Mouse (Mus musculus) forebrain, embryonic 11.5 days (tissue): ENCODE data around the gene Rps27rt. TPM values are rescaled to one million over a fixed set of nuclear protein-coding genes. Genes with fewer than 3 reads are reported as not detected.
A peak's percentile ranks its signal among the peaks of the same experiment; 100 is the strongest.
"Not testable (repeated sequence)": the region's sequence is repeated elsewhere in the genome, so short reads cannot be mapped to it uniquely, and the experiment has no call there.

Experiments
- ATAC-seq: fragments of 200-750 bp; cut with Nextera tagmentation; replicated peaks from 2 replicates; pipeline ENCODE4 v1.8.0; 2017; ENCODE audit warnings: moderate TSS enrichment; ENCODE audit not compliant: low FRiP score
- DNase-seq: peaks from one replicate; pipeline ENCODE4 v3.0.0-alpha.2; 2017; ENCODE audit warnings: low spot score
- H3K27ac ChIP-seq: fragments of 300-500 bp; sonication (generic); 2 replicates; pipeline ENCODE4 v1.5.1; 2014; ENCODE audit warnings: low read depth, low read length
- H3K27me3 ChIP-seq: fragments of 300-500 bp; sonication (generic); 2 replicates; pipeline ENCODE4 v1.6.1; 2014; ENCODE audit warnings: mild to moderate bottlenecking, low read length, mixed read lengths; ENCODE audit not compliant: control insufficient read depth, insufficient read depth
- H3K36me3 ChIP-seq: fragments of 300-500 bp; sonication (generic); 2 replicates; pipeline ENCODE4 v1.6.1; 2014; ENCODE audit warnings: mild to moderate bottlenecking, low read length, moderate library complexity, mixed read lengths; ENCODE audit not compliant: control insufficient read depth, insufficient read depth
- H3K4me1 ChIP-seq: fragments of 300-500 bp; sonication (generic); replicated peaks from 2 replicates; pipeline ENCODE4 v1.6.1; 2014; ENCODE audit warnings: low read length, mixed read lengths; ENCODE audit not compliant: control insufficient read depth, insufficient read depth
- H3K4me2 ChIP-seq: fragments of 300-500 bp; sonication (generic); 2 replicates; pipeline ENCODE4 v1.6.1; 2014; ENCODE audit warnings: low read depth, mild to moderate bottlenecking, low read length, moderate library complexity, mixed read lengths; ENCODE audit not compliant: severe bottlenecking
- H3K4me3 ChIP-seq: fragments of 300-500 bp; sonication (generic); 2 replicates; pipeline ENCODE4 v1.5.1; 2014; ENCODE audit warnings: low read depth, low read length
- H3K9ac ChIP-seq: fragments of 300-500 bp; sonication (generic); 2 replicates; pipeline ENCODE4 v1.6.1; 2014; ENCODE audit warnings: low read length
- H3K9me3 ChIP-seq: fragments of 300-500 bp; sonication (generic); 2 replicates; pipeline ENCODE4 v1.6.1; 2016; ENCODE audit warnings: low read length, mixed read lengths; ENCODE audit not compliant: control insufficient read depth
- WGBS: fragments of 180-500 bp; shearing (Covaris S2); extraction: QIAGEN DNeasy Blood & Tissue Kit; methylation state at CpG from one replicate; pipeline ENCODE4 v1.1.7; 2014; 5-methylcytosine and 5-hydroxymethylcytosine counted together
- polyA plus RNA-seq: library from polyadenylated mRNA; unstranded; fragments of >200 nt; fragmentation: Nextera tagmentation; extraction: Ambion mirVana; gene quantifications from 2 replicates; pipeline ENCODE4 v1.2.1, GENCODE M21; 2014

Rps27rt gene
- polyA plus RNA-seq, 1 experiment from 2014 or later, result 355 TPM

DNA sequence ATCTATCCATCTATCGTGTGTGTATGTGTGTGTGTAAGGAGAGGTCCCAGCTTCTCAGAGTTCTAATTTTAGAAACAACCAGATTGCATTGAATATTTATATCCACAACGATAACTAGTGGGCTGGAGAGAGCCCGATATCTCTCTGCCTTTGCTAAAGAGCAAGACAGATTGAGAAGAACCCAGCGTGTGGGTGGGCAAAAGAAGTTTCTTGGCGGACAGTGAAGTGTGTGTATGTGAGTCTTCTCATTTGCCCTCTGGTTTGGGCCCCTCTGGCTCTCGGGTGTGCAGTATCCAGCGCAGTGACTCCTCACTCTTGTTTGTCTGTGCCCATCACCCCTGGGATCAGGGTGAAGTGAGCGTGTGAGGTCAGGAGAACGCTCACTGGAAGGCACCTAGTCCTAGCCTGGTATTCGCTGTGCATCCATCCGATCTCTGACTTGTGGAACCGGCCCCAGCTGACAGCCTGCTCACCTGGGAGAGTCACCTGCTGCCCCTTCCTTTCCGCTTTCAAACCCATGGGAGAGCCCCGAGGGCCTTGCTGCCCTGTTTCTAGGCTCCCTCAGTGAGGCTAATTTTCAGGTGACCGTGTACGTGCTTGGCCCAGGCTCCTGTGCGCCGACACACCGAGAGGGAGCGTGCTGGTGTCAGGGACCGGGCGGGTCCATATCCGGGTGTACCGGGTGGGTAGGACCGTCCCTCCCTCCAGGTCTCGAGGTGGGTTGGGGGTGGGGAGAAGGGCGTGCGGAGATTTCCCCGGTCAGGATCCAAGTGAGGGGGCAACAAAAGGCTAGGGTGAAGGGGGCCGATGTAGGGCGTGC, 4.9 kb downstream of the Rps27rt start:
- WGBS, result 6% methylated on average over 31 of the region's 31 CpGs
- ATAC-seq (peak; percentile 31; the same call in 1 of the 2 replicates), DNase-seq (no peak)
- Histone ChIP-seq H3K4me3 (peak overlapping the region; percentile 66), H3K4me2 (peak overlapping the region; percentile 93), H3K9me3 (no peaks in the 10 kb centered on the region), H3K4me1 (peaks cover 3% of the 10 kb centered on the region; the same call in 1 of the 2 replicates), H3K36me3 (no peaks in the 10 kb centered on the region), H3K27ac (no peak overlapping the region), H3K9ac (peak overlapping the region; percentile 77), H3K27me3 (peaks cover 3% of the 10 kb centered on the region; the same call in 1 of the 2 replicates)

DNA sequence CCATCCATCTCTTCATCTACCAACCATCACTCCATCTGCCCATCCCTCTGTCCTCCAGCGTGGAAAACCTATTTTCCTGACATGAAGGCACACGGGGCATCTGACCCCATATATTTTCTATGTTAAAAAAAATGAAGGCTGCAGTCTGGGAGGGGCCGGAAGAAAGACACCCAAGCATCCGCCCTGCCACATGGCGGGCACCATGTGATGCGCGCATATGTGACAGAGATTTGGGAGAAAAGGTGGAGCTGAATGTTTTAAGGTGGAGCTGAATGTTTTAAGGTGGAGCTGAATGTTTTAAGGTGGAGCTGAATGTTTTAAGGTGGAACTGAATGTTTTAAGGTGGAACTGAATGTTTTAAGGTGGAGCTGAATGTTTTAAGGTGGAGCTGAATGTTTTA, 16.3 kb downstream of the Rps27rt start:
- H3K9me3 ChIP-seq, DNase-seq, H3K4me2 ChIP-seq, H3K4me3 ChIP-seq, H3K9ac ChIP-seq, H3K27ac ChIP-seq, H3K36me3 ChIP-seq, H3K27me3 ChIP-seq, ATAC-seq, H3K4me1 ChIP-seq: not testable (repeated sequence)
- 87% methylated on average over 7 of the region's 7 CpGs for WGBS

DNA sequence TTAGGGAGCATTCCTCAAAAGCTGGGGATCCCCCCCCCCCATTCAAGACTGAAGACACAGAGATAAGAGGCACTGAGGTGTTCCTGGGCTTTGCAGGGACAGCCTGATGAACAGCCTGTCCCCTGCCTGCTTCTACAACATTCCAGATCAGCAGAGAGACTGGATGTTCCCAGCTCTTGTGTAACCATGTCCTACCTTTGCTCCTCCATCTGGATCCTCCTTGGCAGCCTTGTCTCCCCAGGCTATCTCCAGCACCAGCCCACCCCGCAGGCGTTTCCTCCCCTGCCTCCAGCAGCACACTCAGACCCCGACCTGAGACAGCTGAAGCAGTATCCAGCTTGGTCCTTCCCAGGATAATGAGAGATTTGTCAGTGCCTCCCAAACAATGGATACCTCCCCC, 18.4 kb downstream of the Rps27rt start:
- no peak overlapping the region for H3K9ac ChIP-seq
- H3K36me3 ChIP-seq, result no peaks in the 10 kb centered on the region
- no peaks in the 10 kb centered on the region for H3K4me1 ChIP-seq
- no peaks in the 10 kb centered on the region for H3K9me3 ChIP-seq
- H3K27ac ChIP-seq, result no peak overlapping the region
- ATAC-seq (no peak), DNase-seq (no peak)
- no peak overlapping the region for H3K4me2 ChIP-seq
- H3K4me3 ChIP-seq, result no peak overlapping the region
- H3K27me3 ChIP-seq, result no peaks in the 10 kb centered on the region
- WGBS, result 73% methylated on average over 3 of the region's 3 CpGs

DNA sequence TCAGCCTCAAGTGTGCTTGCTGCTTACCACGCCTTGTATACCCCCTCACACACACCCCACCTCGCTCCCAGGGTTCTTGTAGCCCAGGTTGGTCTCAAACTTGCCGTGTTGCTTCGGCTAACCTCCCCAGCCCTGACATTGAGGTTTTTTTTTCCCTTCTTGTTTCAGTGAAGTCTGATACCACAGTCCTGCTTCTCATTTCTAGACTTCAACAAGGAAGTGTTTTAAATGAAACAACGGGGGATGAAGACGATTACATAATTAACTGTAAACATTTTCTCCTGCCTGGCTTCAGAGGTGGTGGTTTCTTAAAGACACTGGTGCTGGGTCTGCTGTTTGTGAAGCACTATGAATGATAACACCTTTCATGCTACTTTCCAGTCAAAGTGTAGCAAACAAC, 21.7 kb downstream of the Rps27rt start:
- Histone ChIP-seq H3K9ac (no peak overlapping the region), H3K27ac (no peak overlapping the region), H3K9me3 (no peaks in the 10 kb centered on the region), H3K36me3 (no peaks in the 10 kb centered on the region), H3K4me2 (no peak overlapping the region), H3K27me3 (no peaks in the 10 kb centered on the region), H3K4me1 (no peaks in the 10 kb centered on the region), H3K4me3 (no peak overlapping the region)
- no peak for DNase-seq
- ATAC-seq, result no peak
- 86% methylated on average over 6 of the region's 6 CpGs for WGBS

DNA sequence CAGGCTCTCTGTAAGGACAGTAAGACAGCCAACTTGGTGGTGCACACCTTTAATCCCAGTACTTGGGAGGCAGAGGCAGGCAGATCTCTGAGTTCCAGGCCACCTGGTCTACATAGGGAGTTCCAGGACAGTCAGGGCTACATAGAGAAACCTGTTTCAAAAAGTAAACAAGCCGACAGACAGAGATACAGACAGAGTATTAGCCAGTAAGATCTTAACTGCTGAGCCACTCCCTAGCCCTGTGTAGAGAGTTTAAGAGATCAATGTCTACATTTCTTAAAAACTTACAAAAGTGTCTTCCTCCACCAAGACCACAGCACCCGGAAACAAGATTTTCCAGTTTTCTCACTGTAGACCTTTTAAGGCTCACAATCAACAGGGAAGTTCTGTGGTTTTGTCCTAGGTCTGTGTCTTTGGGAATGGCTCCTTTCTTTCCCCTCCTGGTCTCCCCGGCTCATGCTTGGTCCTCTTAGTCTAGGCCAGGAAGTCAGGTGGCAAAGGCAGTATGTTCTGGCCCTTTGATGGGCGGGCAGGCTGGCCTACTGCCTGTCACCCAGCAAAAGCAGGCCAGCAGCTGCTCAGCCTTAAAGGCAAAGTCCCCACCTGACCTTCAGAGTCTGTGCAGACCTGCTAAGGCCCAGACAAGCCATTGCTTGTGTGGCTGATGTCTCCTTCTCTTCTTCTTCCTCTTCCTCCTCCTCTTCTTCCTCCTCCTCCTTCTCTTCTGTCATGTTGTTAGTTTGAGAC, 22.3 kb downstream of the Rps27rt start:
- no peaks in the 10 kb centered on the region for H3K27me3 ChIP-seq
- H3K4me3 ChIP-seq, result no peak overlapping the region
- 83% methylated on average over 4 of the region's 4 CpGs for WGBS
- no peaks in the 10 kb centered on the region for H3K4me1 ChIP-seq
- DNase-seq (no peak), ATAC-seq (no peak)
- H3K9me3 ChIP-seq, result no peaks in the 10 kb centered on the region
- H3K27ac ChIP-seq, result no peak overlapping the region
- no peak overlapping the region for H3K4me2 ChIP-seq
- H3K36me3 ChIP-seq, result no peaks in the 10 kb centered on the region
- no peak overlapping the region for H3K9ac ChIP-seq

DNA sequence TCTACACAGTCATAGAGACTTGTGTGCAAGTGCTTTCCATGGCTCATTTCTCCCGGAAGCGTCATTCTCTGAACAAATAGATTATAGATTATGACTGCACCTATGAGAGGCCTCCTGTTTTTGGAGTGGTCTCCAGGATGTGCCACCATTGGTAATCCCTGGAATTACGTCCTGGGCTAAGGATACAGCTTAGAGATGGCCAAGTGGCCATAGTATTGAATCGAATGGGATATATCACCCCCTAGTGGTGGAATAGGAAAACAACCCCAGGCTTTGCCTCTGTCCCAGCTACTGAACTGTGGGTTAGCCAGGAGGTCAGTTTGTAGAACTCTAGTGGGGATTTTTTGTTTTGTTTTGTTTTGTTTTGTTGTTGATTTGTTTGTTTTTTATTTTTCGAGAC, 25.6 kb downstream of the Rps27rt start:
- Histone ChIP-seq H3K36me3 (no peaks in the 10 kb centered on the region), H3K4me2 (no peak overlapping the region), H3K27me3 (no peaks in the 10 kb centered on the region), H3K9me3 (no peaks in the 10 kb centered on the region), H3K4me3 (no peak overlapping the region), H3K4me1 (no peaks in the 10 kb centered on the region), H3K27ac (no peak overlapping the region), H3K9ac (no peak overlapping the region)
- 48% methylated on average over 5 of the region's 5 CpGs for WGBS
- ATAC-seq, result 0 out of 2 replicates have a peak, but pooled peaks have one; percentile 58
- no peak for DNase-seq

DNA sequence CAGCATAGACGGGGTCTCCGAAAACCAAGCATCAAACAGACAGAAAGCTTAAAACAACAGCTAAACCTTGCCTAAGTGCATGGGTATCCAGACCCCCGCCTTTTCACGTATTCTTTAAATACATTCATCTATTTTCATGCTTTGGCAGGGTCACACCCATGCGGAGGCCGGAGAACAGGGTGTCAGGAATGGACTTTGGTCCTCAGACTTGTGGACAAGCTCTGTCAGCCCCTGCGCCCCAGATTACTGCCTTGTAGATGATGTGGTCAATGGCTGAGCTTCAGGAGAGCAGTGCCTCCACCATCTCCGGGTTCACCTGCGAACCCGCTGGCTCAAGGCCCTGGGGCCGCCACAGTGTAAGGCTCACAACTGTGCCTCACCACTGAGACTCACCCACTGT, 27.2 kb downstream of the Rps27rt start:
- H3K27ac ChIP-seq, result no peak overlapping the region
- H3K4me1 ChIP-seq, result no peaks in the 10 kb centered on the region
- 94% methylated on average over 11 of the region's 11 CpGs for WGBS
- H3K9ac ChIP-seq, result no peak overlapping the region
- ATAC-seq, result no peak
- DNase-seq, result no peak
- no peak overlapping the region for H3K4me3 ChIP-seq
- H3K4me2 ChIP-seq, result no peak overlapping the region
- no peaks in the 10 kb centered on the region for H3K27me3 ChIP-seq
- H3K36me3 ChIP-seq, result no peaks in the 10 kb centered on the region
- no peaks in the 10 kb centered on the region for H3K9me3 ChIP-seq

DNA sequence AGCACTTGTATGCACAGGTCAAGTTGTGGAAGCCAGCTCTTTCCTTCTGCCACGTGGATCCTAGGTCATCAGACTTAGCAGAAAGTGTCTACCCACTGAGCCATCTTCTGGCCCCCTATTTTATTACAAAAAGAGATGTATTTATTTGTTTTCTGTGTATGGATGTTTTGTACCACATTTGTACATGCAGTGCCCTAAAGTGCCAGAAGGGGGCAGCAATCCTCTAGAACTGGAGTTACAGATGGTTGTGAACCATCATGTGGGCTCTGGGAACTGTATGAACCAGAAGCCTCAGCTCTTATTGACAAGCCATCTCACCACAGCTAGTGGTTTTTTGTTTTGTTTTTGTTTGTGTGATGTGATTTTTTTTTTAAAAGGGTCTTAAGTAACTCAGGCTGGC, 29.7 kb downstream of the Rps27rt start:
- H3K27me3 ChIP-seq, result no peaks in the 10 kb centered on the region

More for the DNA sequence above, 29.7 kb downstream of the Rps27rt start:
- DNase-seq, result no peak
- Histone ChIP-seq H3K9ac (no peak overlapping the region), H3K4me1 (no peaks in the 10 kb centered on the region), H3K9me3 (no peaks in the 10 kb centered on the region), H3K4me3 (no peak overlapping the region), H3K36me3 (no peaks in the 10 kb centered on the region), H3K4me2 (no peak overlapping the region), H3K27ac (no peak overlapping the region)
- 24% methylated on average over 1 of the region's 1 CpGs for WGBS
- no peak for ATAC-seq
